Mouse (Mus musculus) cortical plate, adult 2 months (tissue): Measurements from ENCODE around the gene Togaram2. TPM values are rescaled to one million over a fixed set of nuclear protein-coding genes. Genes with fewer than 3 reads are reported as not detected.

Source experiments
- H3K27ac ChIP-seq: fragments of 200-500 bp; 2 replicates; pipeline ENCODE4 v1.5.1; 2012; ENCODE audit warnings: low read length, control low read depth, inconsistent platforms; ENCODE audit not compliant: insufficient read depth
- H3K4me1 ChIP-seq: fragments of 200-500 bp; 2 replicates; pipeline ENCODE4 v1.6.1; 2011; ENCODE audit warnings: low read length; ENCODE audit not compliant: control insufficient read depth, insufficient read depth
- H3K4me3 ChIP-seq: fragments of 200-500 bp; 2 replicates; pipeline ENCODE4 v1.5.1; 2011; ENCODE audit warnings: mild to moderate bottlenecking, low read length, control low read depth; ENCODE audit not compliant: insufficient read depth
- CTCF ChIP-seq: fragments of 200-500 bp; IDR thresholded peaks from 2 replicates; pipeline ENCODE4 v1.5.1; 2011; ENCODE audit warnings: mild to moderate bottlenecking, control low read depth, low read length; ENCODE audit not compliant: insufficient read depth; ENCODE audit errors: extremely low read depth
- POLR2A ChIP-seq: fragments of 200-500 bp; IDR thresholded peaks from 2 replicates; pipeline ENCODE4 v1.6.1; 2011; ENCODE audit warnings: mild to moderate bottlenecking, low read length, control low read depth; ENCODE audit not compliant: insufficient read depth; ENCODE audit errors: extremely low read depth
- polyA plus RNA-seq: library from polyadenylated mRNA; depleted of rRNA; stranded (reverse); fragments of >200 nt; gene quantifications from 2 replicates; pipeline ENCODE4 v1.2.3, GENCODE M21; 2012

The Togaram2 gene
- polyA plus RNA-seq, 1 experiment, result 1.7 TPM

- Histone ChIP-seq H3K4me1 (peaks cover 2% of the 10 kb centered on the region), H3K4me3 (no peak overlapping the region), H3K27ac (no peak overlapping the region)
- no peak for TF ChIP-seq CTCF
- TF ChIP-seq POLR2A, result no peak
Measured at GRCm38 (mm10) chr17:71715034-71715433, 42.0 kb downstream of the Togaram2 start.

DNA sequence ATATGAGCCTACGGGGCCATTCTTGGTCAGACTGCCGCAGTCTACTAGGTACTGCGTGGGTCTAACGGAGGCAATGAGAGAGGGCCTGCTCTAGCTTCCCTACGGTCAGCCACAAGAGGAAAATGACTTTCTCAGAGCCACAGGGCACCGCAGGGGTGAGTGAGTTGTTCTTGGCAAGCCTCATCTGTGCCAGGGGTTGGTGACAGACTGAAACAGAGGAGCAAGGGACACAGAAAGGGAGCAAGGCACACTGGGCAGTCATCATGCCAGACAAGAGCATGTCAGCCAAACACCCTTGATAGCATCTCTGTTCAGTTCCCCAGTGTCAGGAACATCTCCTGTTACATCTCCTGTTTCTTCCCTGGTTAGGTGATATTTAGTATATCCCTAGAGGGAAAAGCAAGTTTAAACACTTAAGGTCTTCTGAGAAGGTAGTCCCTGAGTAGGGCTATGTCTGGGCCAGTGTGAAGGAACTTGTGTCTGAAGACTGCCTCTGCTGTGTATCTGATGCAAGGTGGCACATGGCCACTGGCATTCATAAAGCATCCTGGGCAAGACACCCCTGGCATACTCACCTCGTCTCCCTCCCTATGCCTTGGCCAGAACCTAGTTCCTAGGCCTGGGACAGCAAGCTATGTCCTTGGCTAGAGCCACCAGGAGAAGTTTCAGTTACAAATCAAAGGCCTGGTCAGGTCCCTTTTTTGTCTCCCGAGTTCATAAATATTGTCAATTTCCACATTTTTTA, 45.0 kb downstream of the Togaram2 start:
- no peak for TF ChIP-seq CTCF
- no peak for TF ChIP-seq POLR2A
- Histone ChIP-seq H3K4me3 (no peak overlapping the region), H3K4me1 (peaks cover 2% of the 10 kb centered on the region)

GRCm38 (mm10) chr17:71720434-71720833, 47.4 kb downstream of the Togaram2 start:
- no peak overlapping the region for H3K27ac ChIP-seq
- H3K4me1 ChIP-seq, result no peaks in the 10 kb centered on the region
- TF ChIP-seq CTCF (no peak), POLR2A (no peak)
- no peak overlapping the region for H3K4me3 ChIP-seq

More for the DNA sequence above, 45.0 kb downstream of the Togaram2 start:
- no peak overlapping the region for H3K27ac ChIP-seq

GRCm38 (mm10) chr17:71721019-71721418, 48.0 kb downstream of the Togaram2 start:
- no peak overlapping the region for H3K27ac ChIP-seq
- H3K4me3 ChIP-seq, result no peak overlapping the region
- H3K4me1 ChIP-seq, result no peaks in the 10 kb centered on the region
- TF ChIP-seq POLR2A (no peak), CTCF (no peak)

- Histone ChIP-seq H3K27ac (no peak overlapping the region), H3K4me1 (no peaks in the 10 kb centered on the region), H3K4me3 (no peak overlapping the region)
- no peak for TF ChIP-seq POLR2A
Measured at GRCm38 (mm10) chr17:71730655-71731054, 57.6 kb downstream of the Togaram2 start.

- TF ChIP-seq CTCF (no peak), POLR2A (no peak)
- H3K4me1 ChIP-seq, result no peaks in the 10 kb centered on the region
- no peak overlapping the region for H3K27ac ChIP-seq
- no peak overlapping the region for H3K4me3 ChIP-seq
Measured at GRCm38 (mm10) chr17:71736442-71736841, 63.4 kb downstream of the Togaram2 start.

GRCm38 (mm10) chr17:71742156-71742555, 69.1 kb downstream of the Togaram2 start:
- no peak for TF ChIP-seq POLR2A
- TF ChIP-seq CTCF, result no peak
- peaks cover 6% of the 10 kb centered on the region for H3K4me1 ChIP-seq
- no peak overlapping the region for H3K4me3 ChIP-seq
- H3K27ac ChIP-seq, result peak overlapping the region; percentile 18; the same call in 1 of the 2 replicates

DNA sequence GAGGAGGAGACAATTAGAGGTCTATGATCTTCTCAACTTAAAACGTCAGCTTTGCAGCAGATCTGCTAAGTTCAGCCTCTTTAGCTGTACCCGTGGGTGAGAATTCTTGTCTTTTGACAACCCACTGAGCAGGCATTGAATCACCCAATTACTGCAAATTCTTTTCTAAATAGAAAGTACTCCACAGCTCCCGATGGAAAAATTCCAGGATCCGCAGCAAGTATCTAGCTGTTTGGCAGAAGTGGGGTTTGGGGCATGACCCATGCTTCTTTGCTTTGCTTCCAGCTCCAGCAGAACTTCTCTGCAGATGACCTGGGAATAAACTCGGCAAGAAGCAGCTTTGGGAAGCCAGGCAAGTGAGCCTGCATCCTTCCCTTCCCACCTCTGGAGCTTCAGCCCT, 69.9 kb downstream of the Togaram2 start:
- Histone ChIP-seq H3K4me3 (no peak overlapping the region), H3K4me1 (peaks cover 6% of the 10 kb centered on the region), H3K27ac (no peak overlapping the region)
- no peak for TF ChIP-seq CTCF
- TF ChIP-seq POLR2A, result no peak

DNA sequence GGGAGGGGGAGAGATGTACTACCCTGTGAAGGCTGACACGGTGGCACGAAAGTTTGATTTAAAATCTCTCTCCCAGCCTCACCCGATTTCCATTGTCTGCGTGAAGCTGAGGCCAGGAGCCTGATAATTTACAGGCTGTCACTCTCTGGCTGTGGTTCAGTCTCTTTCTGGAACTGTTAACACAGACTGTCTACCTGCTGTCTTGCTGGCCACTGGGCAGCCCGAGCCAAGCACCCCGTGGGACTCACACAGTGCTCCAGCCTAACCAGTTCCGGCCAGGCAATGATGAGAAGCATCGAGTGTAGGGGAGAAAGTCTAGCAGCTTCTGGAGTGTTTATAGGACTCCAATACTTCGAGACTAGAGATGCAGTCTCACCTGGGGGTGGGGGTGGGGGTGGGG, 73.1 kb downstream of the Togaram2 start:
- TF ChIP-seq POLR2A (no peak), CTCF (no peak)
- Histone ChIP-seq H3K27ac (no peak overlapping the region), H3K4me3 (no peak overlapping the region), H3K4me1 (peaks cover 6% of the 10 kb centered on the region)

- no peak for TF ChIP-seq POLR2A
- TF ChIP-seq CTCF, result no peak
- Histone ChIP-seq H3K4me1 (no peaks in the 10 kb centered on the region), H3K27ac (no peak overlapping the region), H3K4me3 (no peak overlapping the region)
Measured at GRCm38 (mm10) chr17:71747561-71747960, 74.5 kb downstream of the Togaram2 start.
